Mouse (Mus musculus): ENCODE measurements at regions not wholly inside any gene's neighbourhood (a gene's known extent, or its start where the extent isn't known, plus 50 kb on each side); places are given as distances from the start of the nearest gene placed in this dataset.

GRCm38 (mm10) chr13:51962676-51963075 lies 116.2 kb downstream of the Gadd45g start:
- TF ChIP-seq CTCF (IDR thresholded peaks at IDR 0.05; ENCODE audit: control insufficient read depth, insufficient read depth, insufficient replicate concordance, low read depth, low read length) = no peak
- no peak for TF ChIP-seq POLR2A (IDR thresholded peaks at IDR 0.05; ENCODE audit: control insufficient read depth, low read depth, low read length)
